Mouse (Mus musculus) hindbrain, embryonic 11.5 days (tissue): ENCODE results near the gene Mdm4. TPM values are rescaled to one million over a fixed set of nuclear protein-coding genes. Genes with fewer than 3 reads are reported as not detected.
A peak's percentile ranks its signal among the peaks of the same experiment; 100 is the strongest.
"Not testable (repeated sequence)": the region's sequence is repeated elsewhere in the genome, so short reads cannot be mapped to it uniquely, and the experiment has no call there.

Experiments used
- ATAC-seq: fragments of 200-750 bp; cut with Nextera tagmentation; 2 replicates; pipeline ENCODE4 v1.8.0; 2017; ENCODE audit warnings: mild to moderate bottlenecking, moderate TSS enrichment, moderate library complexity; ENCODE audit not compliant: low FRiP score
- DNase-seq: peaks from one replicate; pipeline ENCODE4 v3.0.0-alpha.2; 2015; ENCODE audit warnings: low spot score
- H3K27ac ChIP-seq: fragments of 300-500 bp; sonication (generic); 2 replicates; pipeline ENCODE4 v1.5.1; 2014; ENCODE audit warnings: mild to moderate bottlenecking, low read depth, low read length
- H3K27me3 ChIP-seq: fragments of 300-500 bp; sonication (generic); 2 replicates; pipeline ENCODE4 v1.6.1; 2014; ENCODE audit warnings: mild to moderate bottlenecking, low read length, moderate library complexity, mixed read lengths; ENCODE audit not compliant: control insufficient read depth, insufficient read depth
- H3K36me3 ChIP-seq: fragments of 300-500 bp; sonication (generic); 2 replicates; pipeline ENCODE4 v1.6.1; 2014; ENCODE audit warnings: mild to moderate bottlenecking, low read length, moderate library complexity, mixed read lengths; ENCODE audit not compliant: control insufficient read depth, insufficient read depth
- H3K4me1 ChIP-seq: fragments of 300-500 bp; sonication (generic); replicated peaks from 2 replicates; pipeline ENCODE4 v1.6.1; 2014; ENCODE audit warnings: low read length, mixed read lengths; ENCODE audit not compliant: control insufficient read depth, insufficient read depth
- H3K4me2 ChIP-seq: fragments of 300-500 bp; sonication (generic); replicated peaks from 2 replicates; pipeline ENCODE4 v1.6.1; 2014; ENCODE audit warnings: mild to moderate bottlenecking, low read depth, low read length
- H3K4me3 ChIP-seq: fragments of 300-500 bp; sonication (generic); 2 replicates; pipeline ENCODE4 v1.5.1; 2014; ENCODE audit warnings: low read depth, low read length
- H3K9ac ChIP-seq: fragments of 300-500 bp; sonication (generic); 2 replicates; pipeline ENCODE4 v1.6.1; 2014; ENCODE audit warnings: low read depth, low read length
- H3K9me3 ChIP-seq: fragments of 300-500 bp; sonication (generic); 2 replicates; pipeline ENCODE4 v1.6.1; 2016; ENCODE audit warnings: low read length; ENCODE audit not compliant: control insufficient read depth
- WGBS: fragments of 180-500 bp; shearing (Covaris S2); extraction: QIAGEN DNeasy Blood & Tissue Kit; methylation state at CpG from one replicate; pipeline ENCODE4 v1.1.7; 2014; 5-methylcytosine and 5-hydroxymethylcytosine counted together
- polyA plus RNA-seq: library from polyadenylated mRNA; unstranded; fragments of >200 nt; fragmentation: Nextera tagmentation; extraction: Ambion mirVana; gene quantifications from 2 replicates; pipeline ENCODE4 v1.2.1, GENCODE M21; 2014

The Mdm4 gene
- polyA plus RNA-seq, 1 experiment from 2014 or later, result 61.7 TPM

GRCm38 (mm10) chr1:133045861-133046440 lies 15.6 kb upstream of the Mdm4 start:
- no peaks in the 10 kb centered on the region for H3K36me3 ChIP-seq
- peak; percentile 90 for ATAC-seq
- WGBS, result under 1% methylated on average over 53 of the region's 71 CpGs

GRCm38 (mm10) chr1:133045011-133045860 lies 14.9 kb upstream of the Mdm4 start, which contains the start of gene Pik3c2b:
Pik3c2b (plus strand) TSS chr1:133045667.
- 3% methylated on average over 15 of the region's 15 CpGs for WGBS
- Histone ChIP-seq H3K9ac (peak within 1 kb of the TSS; percentile 100), H3K36me3 (no peaks in the 10 kb centered on the region), H3K4me3 (peak within 1 kb of the TSS; percentile 93), H3K4me2 (peak within 1 kb of the TSS; percentile 89), H3K4me1 (peaks cover 13% of the 10 kb centered on the region), H3K27ac (peak within 1 kb of the TSS; percentile 96), H3K27me3 (no peaks in the 10 kb centered on the region), H3K9me3 (no peaks in the 10 kb centered on the region)
- peak; percentile 20 for ATAC-seq
- peak; percentile 32 for DNase-seq

More at GRCm38 (mm10) chr1:133045861-133046440, 15.6 kb upstream of the Mdm4 start:
- Histone ChIP-seq H3K27ac (peak overlapping the region; percentile 96), H3K27me3 (no peaks in the 10 kb centered on the region), H3K9me3 (no peaks in the 10 kb centered on the region), H3K9ac (peak overlapping the region; percentile 100), H3K4me3 (peak overlapping the region; percentile 93), H3K4me1 (peaks cover 13% of the 10 kb centered on the region), H3K4me2 (peak overlapping the region; percentile 89)
- DNase-seq, result peak; percentile 84

GRCm38 (mm10) chr1:133039505-133039949 lies 9.2 kb upstream of the Mdm4 start:
- H3K4me3 ChIP-seq, result no peak overlapping the region
- no peak overlapping the region for H3K9ac ChIP-seq
- H3K9me3 ChIP-seq, result no peaks in the 10 kb centered on the region
- DNase-seq, result peak; percentile 84
- H3K4me1 ChIP-seq, result no peaks in the 10 kb centered on the region
- peak; percentile 78 for ATAC-seq
- WGBS, result 13% methylated on average over 4 of the region's 4 CpGs
- H3K4me2 ChIP-seq, result no peak overlapping the region
- no peaks in the 10 kb centered on the region for H3K27me3 ChIP-seq
- H3K27ac ChIP-seq, result no peak overlapping the region
- no peaks in the 10 kb centered on the region for H3K36me3 ChIP-seq

- H3K4me2 ChIP-seq, H3K36me3 ChIP-seq, H3K4me3 ChIP-seq, ATAC-seq, H3K27me3 ChIP-seq, H3K4me1 ChIP-seq, H3K27ac ChIP-seq, H3K9ac ChIP-seq, H3K9me3 ChIP-seq, DNase-seq: not testable (repeated sequence)
- WGBS, result 70% methylated on average over 7 of the region's 7 CpGs
These were observed 4.3 kb upstream of the Mdm4 start for GRCm38 (mm10) chr1:133034682-133035081.

GRCm38 (mm10) chr1:133034091-133034460 lies 3.7 kb upstream of the Mdm4 start:
- peak; percentile 74 for ATAC-seq

GRCm38 (mm10) chr1:133033316-133034090 lies 3.1 kb upstream of the Mdm4 start:
- Histone ChIP-seq H3K27me3 (no peaks in the 10 kb centered on the region), H3K4me3 (peak overlapping the region; percentile 38), H3K9me3 (no peaks in the 10 kb centered on the region), H3K4me2 (peak overlapping the region; percentile 40), H3K36me3 (no peaks in the 10 kb centered on the region), H3K4me1 (no peaks in the 10 kb centered on the region), H3K27ac (peak overlapping the region; percentile 39; the same call in 1 of the 2 replicates), H3K9ac (peak overlapping the region; percentile 28)
- ATAC-seq (peak; percentile 89), DNase-seq (peak; percentile 91)
- WGBS, result 2% methylated on average over 28 of the region's 28 CpGs

More at GRCm38 (mm10) chr1:133034091-133034460, 3.7 kb upstream of the Mdm4 start:
- peak overlapping the region; percentile 3; the same call in 1 of the 2 replicates for H3K4me2 ChIP-seq
- H3K9ac ChIP-seq, result no peak overlapping the region
- H3K27ac ChIP-seq, result no peak overlapping the region
- H3K4me1 ChIP-seq, result no peaks in the 10 kb centered on the region
- no peaks in the 10 kb centered on the region for H3K9me3 ChIP-seq
- 5% methylated on average over 11 of the region's 11 CpGs for WGBS
- peak overlapping the region; percentile 38 for H3K4me3 ChIP-seq
- no peaks in the 10 kb centered on the region for H3K36me3 ChIP-seq
- H3K27me3 ChIP-seq, result no peaks in the 10 kb centered on the region
- DNase-seq, result peak; percentile 73

- Histone ChIP-seq H3K4me2 (peak overlapping the region; percentile 40), H3K4me1 (no peaks in the 10 kb centered on the region), H3K27me3 (no peaks in the 10 kb centered on the region), H3K36me3 (no peaks in the 10 kb centered on the region), H3K9ac (peak overlapping the region; percentile 28), H3K27ac (0 out of 2 replicates have a peak overlapping the region, but pooled peaks have one; percentile 39), H3K9me3 (no peaks in the 10 kb centered on the region), H3K4me3 (peak overlapping the region; percentile 38)
- DNase-seq (no peak), ATAC-seq (peak; percentile 22; the same call in 1 of the 2 replicates)
- 10% methylated on average over 5 of the region's 5 CpGs for WGBS
These were observed 2.6 kb upstream of the Mdm4 start for GRCm38 (mm10) chr1:133032981-133033315.

GRCm38 (mm10) chr1:133029744-133030143 lies 617 bp downstream of the Mdm4 start:
- H3K36me3 ChIP-seq, result no peaks in the 10 kb centered on the region
- WGBS, result 82% methylated on average over 3 of the region's 3 CpGs
- no peak for ATAC-seq
- no peak overlapping the region for H3K9ac ChIP-seq
- no peak for DNase-seq
- no peak overlapping the region for H3K4me3 ChIP-seq
- H3K4me1 ChIP-seq, result no peaks in the 10 kb centered on the region
- H3K4me2 ChIP-seq, result no peak overlapping the region
- no peak overlapping the region for H3K27ac ChIP-seq
- no peaks in the 10 kb centered on the region for H3K9me3 ChIP-seq
- no peaks in the 10 kb centered on the region for H3K27me3 ChIP-seq
